Mouse (Mus musculus): ENCODE results near the gene U90926. TPM values are rescaled to one million over a fixed set of nuclear protein-coding genes. Genes with fewer than 3 reads are reported as not detected.
"Not testable (repeated sequence)": the region's sequence is repeated elsewhere in the genome, so short reads cannot be mapped to it uniquely, and the experiment has no call there.

Gene U90926
- polyA plus RNA-seq, 1 experiment from 2014 or later = not detected

DNA sequence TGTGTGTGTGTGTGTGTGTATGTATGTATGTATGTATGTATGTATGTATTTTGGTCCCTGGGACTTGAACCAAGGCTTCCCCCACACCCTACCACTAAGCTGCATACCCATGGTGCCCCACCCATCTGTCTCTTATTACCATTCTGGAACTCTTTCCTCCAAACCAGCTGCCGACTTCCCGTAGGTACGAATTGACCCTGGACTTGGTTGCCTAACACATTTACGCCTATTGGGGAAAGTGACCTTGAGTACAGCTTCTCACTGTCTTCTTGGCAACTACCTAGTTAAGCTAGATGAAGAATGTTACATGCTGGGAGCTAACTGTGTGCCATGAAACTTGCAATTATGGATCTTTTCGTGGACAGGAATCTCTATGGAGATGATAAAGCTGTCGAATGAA is 9.1 kb downstream of the U90926 start:
- H3K4me2 ChIP-seq (replicated peaks) = no peak overlapping the region
- 78% methylated on average over 6 of the region's 6 CpGs for WGBS
- no peak for ATAC-seq

DNA sequence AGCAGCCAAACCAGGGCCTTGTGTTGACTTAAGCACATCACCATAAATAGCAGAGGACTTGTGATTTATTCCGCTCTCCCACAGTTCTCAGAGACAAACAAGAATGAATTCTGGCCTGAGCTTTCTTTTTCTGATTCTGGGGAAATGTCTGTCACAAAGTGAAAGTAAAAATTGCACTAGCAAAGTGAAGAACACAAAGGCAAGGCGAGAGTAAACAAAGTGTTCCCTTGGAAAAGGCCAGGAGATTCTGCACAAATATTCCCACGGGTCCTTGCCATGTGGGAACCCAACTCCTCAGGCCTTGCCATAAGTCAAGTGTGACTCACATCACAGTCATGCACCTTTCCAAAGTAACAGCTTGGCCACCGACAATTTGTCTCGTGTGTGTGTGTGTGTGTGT is 9.5 kb downstream of the U90926 start:
- 70% methylated on average over 5 of the region's 5 CpGs for WGBS
- ATAC-seq = no peak
- H3K4me3 ChIP-seq (replicated peaks) = no peak overlapping the region
- peaks cover 11% of the 10 kb centered on the region for H3K36me3 ChIP-seq
- no peaks in the 10 kb centered on the region for H3K9me3 ChIP-seq
- H3K27me3 ChIP-seq (replicated peaks) = no peaks in the 10 kb centered on the region
- H3K27ac ChIP-seq = no peak overlapping the region
- H3K4me2 ChIP-seq (replicated peaks) = 0 out of 2 replicates have a peak overlapping the region, but pooled peaks have one; percentile 0
- 0 out of 2 replicates have a peak, but pooled peaks cover 6% of the 10 kb centered on the region for H3K4me1 ChIP-seq (replicated peaks)
- H3K9ac ChIP-seq = no peak overlapping the region

More for the DNA sequence above, 9.1 kb downstream of the U90926 start:
- Histone ChIP-seq H3K9ac (no peak overlapping the region), H3K27me3 (replicated peaks) (no peaks in the 10 kb centered on the region), H3K27ac (no peak overlapping the region), H3K36me3 (peaks cover 7% of the 10 kb centered on the region), H3K4me3 (replicated peaks) (no peak overlapping the region), H3K4me1 (replicated peaks) (0 out of 2 replicates have a peak, but pooled peaks cover 6% of the 10 kb centered on the region), H3K9me3 (no peaks in the 10 kb centered on the region)

DNA sequence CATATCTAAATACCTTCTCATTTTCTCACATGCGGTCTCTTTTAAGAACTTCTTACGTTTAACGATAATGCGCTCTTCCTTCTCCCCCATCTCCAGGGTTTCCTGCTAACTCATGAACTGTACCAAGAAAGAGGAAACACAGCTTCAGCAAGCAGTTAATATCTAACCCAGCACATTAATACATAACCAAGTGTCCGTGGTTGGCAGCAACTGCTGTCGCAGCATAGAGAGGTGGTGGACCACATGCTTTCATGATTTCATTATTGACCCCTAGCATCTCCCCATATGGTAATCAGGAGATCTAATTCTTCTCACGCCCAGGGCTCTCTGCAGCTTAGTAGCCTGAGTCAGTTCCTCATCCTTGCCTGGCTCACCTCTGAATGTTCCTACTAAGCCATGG is 10.0 kb downstream of the U90926 start:
- H3K27me3 ChIP-seq (replicated peaks) = no peaks in the 10 kb centered on the region
- H3K4me3 ChIP-seq (replicated peaks) = no peak overlapping the region
- H3K27ac ChIP-seq = no peak overlapping the region
- H3K4me2 ChIP-seq (replicated peaks) = 0 out of 2 replicates have a peak overlapping the region, but pooled peaks have one; percentile 0
- no peaks in the 10 kb centered on the region for H3K9me3 ChIP-seq
- no peak overlapping the region for H3K9ac ChIP-seq
- peaks cover 14% of the 10 kb centered on the region for H3K36me3 ChIP-seq
- 0 out of 2 replicates have a peak, but pooled peaks cover 6% of the 10 kb centered on the region for H3K4me1 ChIP-seq (replicated peaks)
- WGBS = 73% methylated on average over 7 of the region's 7 CpGs
- peak; percentile 61 for ATAC-seq

- H3K36me3 ChIP-seq = peaks cover 21% of the 10 kb centered on the region
- H3K9me3 ChIP-seq = no peaks in the 10 kb centered on the region
- peak; percentile 87 for ATAC-seq
- no peak overlapping the region for H3K9ac ChIP-seq
- no peak overlapping the region for H3K4me3 ChIP-seq (replicated peaks)
- WGBS = 60% methylated on average over 6 of the region's 6 CpGs
- 0 out of 2 replicates have a peak, but pooled peaks cover 6% of the 10 kb centered on the region for H3K4me1 ChIP-seq (replicated peaks)
- no peak overlapping the region for H3K27ac ChIP-seq
- no peaks in the 10 kb centered on the region for H3K27me3 ChIP-seq (replicated peaks)
- no peak overlapping the region for H3K4me2 ChIP-seq (replicated peaks)
Observed at GRCm38 (mm10) chr5:92204162-92205036, 10.8 kb downstream of the U90926 start.

- 76% methylated on average over 8 of the region's 8 CpGs for WGBS
- no peak overlapping the region for H3K27ac ChIP-seq
- no peak for ATAC-seq
- H3K27me3 ChIP-seq (replicated peaks) = no peaks in the 10 kb centered on the region
- H3K4me2 ChIP-seq (replicated peaks) = no peak overlapping the region
- no peaks in the 10 kb centered on the region for H3K9me3 ChIP-seq
- H3K36me3 ChIP-seq = peaks cover 39% of the 10 kb centered on the region
- no peak overlapping the region for H3K4me3 ChIP-seq (replicated peaks)
- H3K4me1 ChIP-seq (replicated peaks) = no peaks in the 10 kb centered on the region
- H3K9ac ChIP-seq = no peak overlapping the region
Observed at GRCm38 (mm10) chr5:92198266-92198665, 16.9 kb downstream of the U90926 start.

DNA sequence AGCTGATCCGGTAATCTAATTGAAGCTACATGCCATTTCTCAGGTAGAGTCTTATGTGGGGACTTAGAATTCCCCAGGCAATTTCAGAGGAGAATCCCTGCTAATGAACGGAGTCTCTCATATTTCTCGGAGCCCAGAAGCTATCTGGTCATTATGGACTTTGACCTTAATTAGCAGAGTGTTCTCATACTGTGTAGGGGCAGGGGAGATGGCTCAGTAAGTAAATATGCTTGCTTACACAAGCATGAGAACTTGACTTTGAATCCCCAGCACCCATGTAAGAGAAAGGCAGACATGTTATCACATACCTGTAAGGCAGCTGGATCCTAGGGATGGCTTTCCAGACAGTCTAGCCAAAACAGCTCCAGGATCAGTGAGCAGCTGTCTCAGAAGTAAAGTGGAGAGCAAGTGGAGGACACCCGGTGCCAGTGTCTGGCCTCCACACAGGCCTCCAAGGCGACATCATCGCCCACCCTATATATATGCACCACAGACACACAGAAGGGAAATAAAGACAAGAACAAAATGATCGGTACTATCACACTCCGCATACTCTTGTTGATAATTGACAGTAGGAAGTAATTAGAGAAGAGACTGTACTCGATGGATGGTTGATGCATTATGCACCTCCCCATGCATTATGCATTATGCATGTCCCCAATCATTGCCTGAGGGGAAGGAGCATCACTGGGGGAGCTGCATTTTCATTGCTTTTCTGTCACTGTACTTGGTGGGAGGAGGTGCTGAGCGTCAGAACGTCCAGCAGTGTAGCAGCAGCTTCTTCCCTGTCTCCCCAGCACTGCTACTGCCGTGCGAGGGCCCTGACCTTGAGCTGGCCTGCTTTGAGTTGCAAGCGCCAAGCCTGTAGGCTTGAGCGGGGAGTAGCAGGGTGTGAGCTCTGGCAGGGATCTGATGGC is 18.1 kb downstream of the U90926 start:
- ATAC-seq = 0 out of 2 replicates have a peak, but pooled peaks have one; percentile 23
- Histone ChIP-seq H3K4me3 (replicated peaks) (no peak overlapping the region), H3K4me2 (replicated peaks) (no peak overlapping the region), H3K27ac (no peak overlapping the region), H3K9me3 (no peaks in the 10 kb centered on the region), H3K27me3 (replicated peaks) (no peaks in the 10 kb centered on the region), H3K9ac (no peak overlapping the region), H3K36me3 (peaks cover 39% of the 10 kb centered on the region), H3K4me1 (replicated peaks) (no peaks in the 10 kb centered on the region)
- WGBS = 85% methylated on average over 15 of the region's 15 CpGs

- H3K4me1 ChIP-seq (replicated peaks); H3K4me3 ChIP-seq (replicated peaks); H3K9me3 ChIP-seq; H3K4me2 ChIP-seq (replicated peaks); H3K27me3 ChIP-seq (replicated peaks); H3K27ac ChIP-seq; H3K9ac ChIP-seq; ATAC-seq: not testable (repeated sequence)
- H3K36me3 ChIP-seq = peaks cover 34% of the 10 kb centered on the region
- WGBS = 54% methylated on average over 2 of the region's 2 CpGs
Observed at GRCm38 (mm10) chr5:92195716-92196115, 19.5 kb downstream of the U90926 start.

DNA sequence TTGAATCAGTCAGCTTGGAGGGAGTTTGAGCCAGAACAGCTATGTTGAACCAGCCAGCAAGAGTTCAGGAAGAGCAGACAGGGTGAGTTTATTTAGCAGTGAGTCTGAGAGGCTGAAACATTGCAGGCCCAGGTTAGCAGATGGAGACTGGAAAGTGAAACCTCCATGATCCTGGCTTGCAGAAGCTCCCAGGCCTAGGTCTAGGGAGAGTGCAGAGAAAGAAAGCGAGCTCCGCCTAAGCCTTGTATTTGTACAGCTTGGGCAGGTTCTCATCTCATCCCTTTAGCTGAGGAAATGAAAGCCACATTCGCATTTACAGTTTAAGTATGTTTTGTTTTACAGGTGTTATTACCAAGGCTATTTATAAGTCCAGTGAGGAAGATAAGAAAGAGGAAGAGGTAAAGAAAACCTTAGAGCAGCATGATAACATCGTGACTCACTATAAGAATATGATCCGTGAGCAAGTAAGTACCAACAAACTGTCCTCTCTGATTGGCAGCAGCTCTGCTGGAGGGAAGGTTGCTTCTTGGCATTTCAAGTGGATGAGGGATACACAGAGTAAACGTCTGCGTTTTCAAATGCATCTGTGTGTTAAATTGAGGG is 26.2 kb downstream of the U90926 start:
- H3K36me3 ChIP-seq = peaks cover 36% of the 10 kb centered on the region
- H3K27me3 ChIP-seq (replicated peaks) = no peaks in the 10 kb centered on the region
- 94% methylated on average over 7 of the region's 7 CpGs for WGBS
- H3K4me3 ChIP-seq (replicated peaks) = no peak overlapping the region
- H3K4me1 ChIP-seq (replicated peaks) = no peaks in the 10 kb centered on the region
- no peak for ATAC-seq
- no peak overlapping the region for H3K9ac ChIP-seq
- no peak overlapping the region for H3K27ac ChIP-seq
- H3K9me3 ChIP-seq = no peaks in the 10 kb centered on the region
- H3K4me2 ChIP-seq (replicated peaks) = no peak overlapping the region

DNA sequence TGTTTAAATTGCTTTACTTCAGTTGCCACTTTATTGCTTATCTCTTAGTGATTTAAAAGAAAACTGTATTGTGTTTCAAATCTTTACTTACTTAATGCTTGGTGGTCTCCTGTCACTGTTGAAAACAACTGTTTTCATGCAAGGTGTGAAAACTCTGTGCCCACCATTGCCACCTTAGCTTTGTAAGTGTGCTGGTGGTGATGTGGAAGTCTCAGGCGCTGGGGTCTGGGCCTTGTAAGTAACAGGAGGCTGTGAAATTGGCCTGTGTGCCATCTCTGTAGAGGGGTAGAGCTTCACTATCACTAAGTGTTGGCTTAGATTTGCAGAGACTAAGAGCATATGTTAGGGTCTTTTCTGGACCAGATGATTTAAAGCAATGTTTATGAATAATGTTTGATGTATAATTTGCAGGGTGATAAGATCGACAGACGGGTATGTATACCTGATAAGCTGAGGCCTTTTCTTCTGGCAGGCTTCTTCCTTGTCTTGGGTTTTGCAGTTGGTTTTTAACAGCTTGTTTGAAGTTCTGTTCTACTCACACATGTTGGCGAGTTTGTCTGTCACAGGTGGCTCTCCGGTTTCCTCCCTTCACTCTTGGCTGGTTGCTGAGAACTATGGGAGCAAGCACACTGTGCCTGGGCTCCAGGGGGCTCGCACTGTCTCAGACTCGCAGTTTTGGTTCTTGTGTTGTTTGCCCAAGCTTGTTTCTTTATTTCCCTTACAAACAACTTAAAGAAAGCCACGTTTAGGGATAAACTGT is 32.0 kb downstream of the U90926 start:
- H3K9me3 ChIP-seq = no peaks in the 10 kb centered on the region
- no peak overlapping the region for H3K4me2 ChIP-seq (replicated peaks)
- WGBS = 76% methylated on average over 8 of the region's 8 CpGs
- no peaks in the 10 kb centered on the region for H3K4me1 ChIP-seq (replicated peaks)
- no peak overlapping the region for H3K9ac ChIP-seq
- no peak overlapping the region for H3K4me3 ChIP-seq (replicated peaks)
- H3K27ac ChIP-seq = no peak overlapping the region
- no peaks in the 10 kb centered on the region for H3K27me3 ChIP-seq (replicated peaks)
- peaks cover 33% of the 10 kb centered on the region for H3K36me3 ChIP-seq
- no peak for ATAC-seq

- Histone ChIP-seq H3K4me1 (replicated peaks) (no peaks in the 10 kb centered on the region), H3K27me3 (replicated peaks) (no peaks in the 10 kb centered on the region), H3K9ac (no peak overlapping the region), H3K4me3 (replicated peaks) (no peak overlapping the region), H3K9me3 (no peaks in the 10 kb centered on the region), H3K27ac (no peak overlapping the region), H3K36me3 (peaks cover 10% of the 10 kb centered on the region), H3K4me2 (replicated peaks) (no peak overlapping the region)
- 78% methylated on average over 6 of the region's 6 CpGs for WGBS
- no peak for ATAC-seq
Observed at GRCm38 (mm10) chr5:92165976-92166375, 49.2 kb downstream of the U90926 start.

All from intestine, embryonic 15.5 days (tissue).